Mouse (Mus musculus) intestine, postnatal 0 days (tissue): ENCODE results near the gene Tspan32. TPM values are rescaled to one million over a fixed set of nuclear protein-coding genes. Genes with fewer than 3 reads are reported as not detected.
A peak's percentile ranks its signal among the peaks of the same experiment; 100 is the strongest.

Experiments
- ATAC-seq: fragments of 200-750 bp; cut with Nextera tagmentation; 2 replicates; pipeline ENCODE4 v1.8.0; 2017; ENCODE audit warnings: mild to moderate bottlenecking, moderate TSS enrichment, moderate library complexity
- H3K27ac ChIP-seq: fragments of 300-500 bp; sonication (generic); 2 replicates; pipeline ENCODE4 v1.5.1; 2014; ENCODE audit warnings: mild to moderate bottlenecking, low read depth, low read length, moderate library complexity
- H3K27me3 ChIP-seq: fragments of 300-500 bp; sonication (generic); replicated peaks from 2 replicates; pipeline ENCODE4 v1.6.1; 2014; ENCODE audit warnings: low read length, mixed read lengths; ENCODE audit not compliant: control insufficient read depth, insufficient read depth
- H3K36me3 ChIP-seq: fragments of 300-500 bp; sonication (generic); 2 replicates; pipeline ENCODE4 v1.6.1; 2014; ENCODE audit warnings: mild to moderate bottlenecking, moderate library complexity; ENCODE audit not compliant: control insufficient read depth, insufficient read depth
- H3K4me1 ChIP-seq: fragments of 300-500 bp; sonication (generic); replicated peaks from 2 replicates; pipeline ENCODE4 v1.6.1; 2014; ENCODE audit warnings: antibody characterized with exemption, low read length, mixed read lengths; ENCODE audit not compliant: control insufficient read depth, insufficient read depth
- H3K4me2 ChIP-seq: fragments of 300-500 bp; sonication (generic); replicated peaks from 2 replicates; pipeline ENCODE4 v1.6.1; 2014; ENCODE audit warnings: low read depth, mild to moderate bottlenecking, moderate library complexity
- H3K4me3 ChIP-seq: fragments of 300-500 bp; sonication (generic); 2 replicates; pipeline ENCODE4 v1.5.1; 2014; ENCODE audit warnings: low read depth, low read length
- H3K9ac ChIP-seq: fragments of 300-500 bp; sonication (generic); 2 replicates; pipeline ENCODE4 v1.6.1; 2014; ENCODE audit warnings: mild to moderate bottlenecking, low read depth, low read length
- H3K9me3 ChIP-seq: fragments of 300-500 bp; sonication (generic); 2 replicates; pipeline ENCODE4 v1.6.1; 2016; ENCODE audit warnings: mixed run types; ENCODE audit not compliant: control insufficient read depth
- CTCF ChIP-seq: sonication (generic); IDR thresholded peaks from 2 replicates; pipeline ENCODE4 v1.5.1; 2016; ENCODE audit warnings: low read depth, mild to moderate bottlenecking, control low read depth, antibody characterized with exemption, moderate library complexity
- WGBS: fragments of 180-500 bp; shearing (Covaris S2); extraction: QIAGEN DNeasy Blood & Tissue Kit; methylation state at CpG from one replicate; pipeline ENCODE4 v1.1.7; 2014; 5-methylcytosine and 5-hydroxymethylcytosine counted together
- polyA plus RNA-seq: library from polyadenylated mRNA; unstranded; fragments of >200 nt; fragmentation: Nextera tagmentation; extraction: Ambion mirVana; gene quantifications from 2 replicates; pipeline ENCODE4 v1.2.1, GENCODE M21; 2015

Tspan32 gene
- polyA plus RNA-seq, 1 experiment from 2014 or later, result 0.74 TPM

DNA sequence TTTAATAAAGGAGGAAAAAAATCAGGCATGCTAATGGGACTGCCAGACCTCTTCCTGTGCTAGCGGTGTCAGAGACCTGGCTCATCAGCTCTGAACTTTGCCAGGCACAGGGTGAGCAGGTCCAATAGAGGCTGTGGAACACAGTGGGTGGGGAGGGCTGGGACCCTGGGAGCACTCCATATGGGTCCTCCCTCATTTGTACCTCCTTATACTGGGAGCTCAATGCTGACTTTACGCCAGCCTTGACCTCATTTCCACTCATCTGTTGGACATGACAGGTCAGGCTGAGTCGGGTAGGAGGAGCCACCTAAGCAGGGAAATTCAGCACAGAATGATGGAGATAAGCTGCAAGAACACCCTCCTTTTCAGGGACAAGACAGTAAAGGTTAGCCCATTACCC, 63.1 kb downstream of the Tspan32 start:
- no peak overlapping the region for H3K4me3 ChIP-seq
- no peaks in the 10 kb centered on the region for H3K27me3 ChIP-seq
- H3K9ac ChIP-seq, result no peak overlapping the region
- no peak overlapping the region for H3K4me2 ChIP-seq
- ATAC-seq, result no peak
- H3K9me3 ChIP-seq, result no peaks in the 10 kb centered on the region
- H3K27ac ChIP-seq, result no peak overlapping the region; the same call in 1 of the 2 replicates
- H3K4me1 ChIP-seq, result peaks cover 5% of the 10 kb centered on the region
- TF ChIP-seq CTCF, result no peak
- 83% methylated on average over 3 of the region's 3 CpGs for WGBS
- peaks cover 48% of the 10 kb centered on the region for H3K36me3 ChIP-seq

DNA sequence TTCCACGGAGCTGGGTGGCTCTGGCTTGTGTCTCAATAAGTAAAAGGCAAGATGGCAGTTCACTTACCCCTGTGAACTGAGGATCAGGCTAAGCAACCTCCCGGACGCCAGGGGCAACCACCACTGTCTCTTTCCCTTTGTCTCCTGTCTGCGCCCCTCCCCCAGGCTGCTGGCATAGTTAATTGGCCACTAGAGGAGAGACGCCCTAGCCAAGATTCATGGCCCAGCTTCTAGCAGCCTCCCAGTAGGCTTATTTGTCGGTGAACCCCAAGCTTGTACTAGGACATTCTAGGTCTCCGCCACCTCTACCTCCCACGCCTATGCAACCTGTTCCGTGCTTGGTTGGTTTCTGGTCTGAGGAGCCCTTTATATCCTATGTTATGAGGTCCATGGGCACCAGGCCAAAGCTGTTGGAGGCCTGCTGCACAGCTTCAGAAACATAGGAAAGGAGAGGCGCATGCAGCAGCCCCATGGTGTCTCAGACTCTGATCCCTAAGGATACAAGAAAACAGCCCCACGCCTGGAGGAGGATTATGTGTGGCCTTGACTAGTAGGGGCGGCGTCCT, 63.6 kb downstream of the Tspan32 start:
- Histone ChIP-seq H3K9ac (peak overlapping the region; percentile 40), H3K27me3 (no peaks in the 10 kb centered on the region), H3K4me1 (peaks cover 5% of the 10 kb centered on the region), H3K27ac (peak overlapping the region; percentile 91), H3K36me3 (peaks cover 43% of the 10 kb centered on the region), H3K9me3 (no peaks in the 10 kb centered on the region), H3K4me3 (peak overlapping the region; percentile 29), H3K4me2 (peak overlapping the region; percentile 83)
- no peak for TF ChIP-seq CTCF
- WGBS, result 50% methylated on average over 13 of the region's 13 CpGs
- ATAC-seq, result no peak

DNA sequence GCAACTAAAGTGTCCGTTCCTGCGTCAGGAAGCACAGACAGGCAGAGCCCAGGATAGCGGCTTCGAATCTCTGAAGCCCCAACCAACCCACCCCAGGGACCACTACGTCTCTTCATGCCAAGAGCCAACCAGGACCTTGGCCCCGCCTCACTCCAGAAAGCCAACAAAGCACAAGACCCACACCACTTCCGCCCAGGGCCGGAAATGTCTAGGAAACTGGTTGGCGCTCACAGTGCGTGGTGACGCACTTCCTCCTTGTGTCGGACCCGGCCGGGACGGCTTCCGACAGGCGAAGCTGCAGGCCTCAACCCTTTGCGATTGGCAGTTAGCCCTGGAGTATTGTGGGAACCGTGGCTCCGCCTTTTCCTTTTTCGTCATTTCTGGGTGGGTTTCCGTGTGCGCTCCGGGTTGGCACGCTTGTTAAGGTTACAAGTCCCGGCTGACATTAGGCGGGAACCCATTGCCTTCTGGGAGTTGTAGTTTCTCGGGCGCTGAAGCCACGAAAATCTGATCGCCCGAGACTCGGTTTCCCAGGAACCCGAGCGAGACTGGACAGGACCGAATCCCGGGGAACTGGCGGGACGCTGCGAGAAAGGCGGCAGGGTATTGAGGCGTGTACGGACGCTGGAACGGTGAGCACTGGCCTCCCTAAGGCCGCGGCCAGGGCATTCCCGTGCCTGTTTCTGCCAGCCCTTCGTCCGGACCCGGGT, 64.2 kb downstream of the Tspan32 start, which contains the start of gene Tssc4:
Tssc4 (plus strand) TSS at position 368 of the 710 bp plus-strand sequence.
- peak within 1 kb of the TSS; percentile 66 for H3K9ac ChIP-seq
- peak within 1 kb of the TSS; percentile 69 for H3K4me3 ChIP-seq
- H3K4me1 ChIP-seq, result peaks cover 5% of the 10 kb centered on the region
- H3K4me2 ChIP-seq, result peak within 1 kb of the TSS; percentile 83
- WGBS, result under 1% methylated on average over 51 of the region's 51 CpGs
- H3K9me3 ChIP-seq, result no peaks in the 10 kb centered on the region
- no peaks in the 10 kb centered on the region for H3K27me3 ChIP-seq
- peak within 1 kb of the TSS; percentile 91 for H3K27ac ChIP-seq
- peaks cover 37% of the 10 kb centered on the region for H3K36me3 ChIP-seq
- peak; percentile 97 for ATAC-seq
- no peak for TF ChIP-seq CTCF

Other genes with a start within 250 kb of the Tspan32 start
- gene Th, start 73.9 kb upstream of the Tspan32 start, polyA plus RNA-seq, result 0.55 and 0.78 TPM in 2 replicates
- gene Ascl2, start 35.8 kb upstream of the Tspan32 start, polyA plus RNA-seq, result 5.4 and 6.8 TPM in 2 replicates
- 212 and 216 TPM in 2 replicates for gene Cd81, start 47.7 kb downstream of the Tspan32 start, polyA plus RNA-seq
- gene Tssc4, start 64.2 kb downstream of the Tspan32 start, polyA plus RNA-seq, result 32.8 and 34.0 TPM in 2 replicates
- gene Trpm5, start 89.6 kb downstream of the Tspan32 start, polyA plus RNA-seq, result 0.97 and 1.3 TPM in 2 replicates
- 10.5 and 13.8 TPM in 2 replicates for gene Kcnq1, start 101.3 kb downstream of the Tspan32 start, polyA plus RNA-seq